Mouse (Mus musculus) ES-E14 (cell line): Measurements from ENCODE around the gene Bcorl1.

Experiments
- MAFK ChIP-seq: IDR thresholded peaks from 2 replicates; pipeline ENCODE4 v1.6.1; 2014; ENCODE audit warnings: mild to moderate bottlenecking, low read depth, low read length, inconsistent platforms; ENCODE audit not compliant: insufficient read depth
- ZNF384 ChIP-seq: IDR thresholded peaks from 2 replicates; pipeline ENCODE4 v1.6.1; 2012; ENCODE audit warnings: low read depth, low read length, inconsistent platforms

DNA sequence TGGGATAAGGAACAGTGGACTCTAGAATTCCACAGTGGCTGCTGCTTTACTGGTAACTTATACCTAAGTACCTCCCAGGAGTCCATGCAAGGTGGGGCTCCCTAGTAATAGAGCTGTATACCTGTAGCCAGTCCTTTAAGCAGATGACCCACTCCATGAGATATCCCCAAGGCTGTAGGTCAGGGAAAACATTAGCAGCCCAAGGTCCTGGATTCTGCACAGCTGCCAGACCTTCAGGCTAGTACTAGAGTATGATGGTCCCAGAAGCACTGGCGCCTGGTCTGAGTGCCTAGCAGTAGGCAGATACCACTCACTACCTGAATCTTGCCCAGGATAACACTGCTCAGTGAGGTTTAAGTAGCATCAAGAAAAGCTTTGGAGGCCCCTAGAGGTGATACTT lies 93.1 kb downstream of the Bcorl1 start:
- TF ChIP-seq MAFK (no peak), ZNF384 (no peak)
